Mouse (Mus musculus) small intestine, adult 2 months (tissue): ENCODE results near the gene Gabrg3.

Source experiments
- CTCF ChIP-seq: fragments of 200-500 bp; IDR thresholded peaks from 2 replicates; pipeline ENCODE4 v1.5.1; 2012; ENCODE audit warnings: low read depth, mild to moderate bottlenecking, control low read depth, inconsistent platforms, low read length, moderate library complexity, mixed read lengths; ENCODE audit not compliant: insufficient replicate concordance, insufficient read length; ENCODE audit errors: extremely low read depth
- POLR2A ChIP-seq: fragments of 200-500 bp; IDR thresholded peaks from 2 replicates; pipeline ENCODE4 v1.6.1; 2012; ENCODE audit warnings: low read depth, mild to moderate bottlenecking, control low read depth, inconsistent platforms, low read length, moderate library complexity

- TF ChIP-seq CTCF: no peak
- no peak for TF ChIP-seq POLR2A
Observed at GRCm38 (mm10) chr7:57421044-57421443, 34.1 kb upstream of the Gabrg3 start.
